Mouse (Mus musculus): Measurements from ENCODE around the gene Trmt10b. TPM values are rescaled to one million over a fixed set of nuclear protein-coding genes. Genes with fewer than 3 reads are reported as not detected.

The Trmt10b gene
- total RNA-seq, 2 experiments from 2014 or later, result 8.5 to 11.4 TPM

- DNase-seq (ENCODE audit: low spot score in 2 of 2), result no peak
Observed at GRCm38 (mm10) chr4:45341226-45341625, 44.3 kb downstream of the Trmt10b start.

GRCm38 (mm10) chr4:45341669-45342249 lies 44.8 kb downstream of the Trmt10b start, which contains the start of gene Dcaf10:
Gene Dcaf10, plus strand, starts transcription at chr4:45342101.
- peak; percentile 97 for DNase-seq (ENCODE audit: low spot score in 2 of 2)

GRCm38 (mm10) chr4:45342286-45343155 lies 45.6 kb downstream of the Trmt10b start, which contains the start of gene Exosc3:
Gene Exosc3, minus strand, starts transcription at chr4:45342732.
- DNase-seq (ENCODE audit: low spot score in 2 of 2), result peak; percentile 56 to 59

- no peak for DNase-seq (ENCODE audit: low spot score in 2 of 2)
Observed at GRCm38 (mm10) chr4:45356653-45357052, 59.7 kb downstream of the Trmt10b start.

Other genes with a start within 250 kb of the Trmt10b start
- 1 to 10 TPM; 6.9 to 8.3 TPM for gene Fbxo10, start 212.5 kb upstream of the Trmt10b start, total RNA-seq (2021)
- gene Tomm5, start 189.0 kb upstream of the Trmt10b start, total RNA-seq (2021), result 100 to 1,000 TPM in 1 of 2 experiments, 10 to 100 TPM in 1; 86.0 to 103 TPM
- 1 to 10 TPM; 5.7 to 6.6 TPM for gene Frmpd1, start 112.3 kb upstream of the Trmt10b start, total RNA-seq (2021)
- gene Dcaf10, start 45.0 kb downstream of the Trmt10b start, total RNA-seq (2021), result 10 to 100 TPM; 25.5 to 27.1 TPM
- 10 to 100 TPM; 33.3 to 39.2 TPM for gene Exosc3, start 45.6 kb downstream of the Trmt10b start, total RNA-seq (2021)
- gene Slc25a51, start 111.6 kb downstream of the Trmt10b start, total RNA-seq (2021), result 100 to 1,000 TPM; 326 to 423 TPM
- 100 to 1,000 TPM in 1 of 2 experiments, 10 to 100 TPM in 1; 75.3 to 151 TPM for gene Shb, start 235.3 kb downstream of the Trmt10b start, total RNA-seq (2021)

All from adrenal gland, adult 18-20 months (tissue).